Mouse (Mus musculus) heart, postnatal 4 days (tissue): ENCODE data around the gene Map1lc3b. TPM values are rescaled to one million over a fixed set of nuclear protein-coding genes. Genes with fewer than 3 reads are reported as not detected.
A peak's percentile ranks its signal among the peaks of the same experiment; 100 is the strongest.

Experiments used
- DNase-seq: peaks from one replicate; pipeline ENCODE4 v3.0.0; 2021
- total RNA-seq, 2 experiments: library from RNA; stranded (reverse); gene quantifications; 2 replicates each; pipeline ENCODE4 v1.2.3; 2021

Map1lc3b gene
- total RNA-seq = 100 to 1,000 TPM; 130 to 135 TPM

DNA sequence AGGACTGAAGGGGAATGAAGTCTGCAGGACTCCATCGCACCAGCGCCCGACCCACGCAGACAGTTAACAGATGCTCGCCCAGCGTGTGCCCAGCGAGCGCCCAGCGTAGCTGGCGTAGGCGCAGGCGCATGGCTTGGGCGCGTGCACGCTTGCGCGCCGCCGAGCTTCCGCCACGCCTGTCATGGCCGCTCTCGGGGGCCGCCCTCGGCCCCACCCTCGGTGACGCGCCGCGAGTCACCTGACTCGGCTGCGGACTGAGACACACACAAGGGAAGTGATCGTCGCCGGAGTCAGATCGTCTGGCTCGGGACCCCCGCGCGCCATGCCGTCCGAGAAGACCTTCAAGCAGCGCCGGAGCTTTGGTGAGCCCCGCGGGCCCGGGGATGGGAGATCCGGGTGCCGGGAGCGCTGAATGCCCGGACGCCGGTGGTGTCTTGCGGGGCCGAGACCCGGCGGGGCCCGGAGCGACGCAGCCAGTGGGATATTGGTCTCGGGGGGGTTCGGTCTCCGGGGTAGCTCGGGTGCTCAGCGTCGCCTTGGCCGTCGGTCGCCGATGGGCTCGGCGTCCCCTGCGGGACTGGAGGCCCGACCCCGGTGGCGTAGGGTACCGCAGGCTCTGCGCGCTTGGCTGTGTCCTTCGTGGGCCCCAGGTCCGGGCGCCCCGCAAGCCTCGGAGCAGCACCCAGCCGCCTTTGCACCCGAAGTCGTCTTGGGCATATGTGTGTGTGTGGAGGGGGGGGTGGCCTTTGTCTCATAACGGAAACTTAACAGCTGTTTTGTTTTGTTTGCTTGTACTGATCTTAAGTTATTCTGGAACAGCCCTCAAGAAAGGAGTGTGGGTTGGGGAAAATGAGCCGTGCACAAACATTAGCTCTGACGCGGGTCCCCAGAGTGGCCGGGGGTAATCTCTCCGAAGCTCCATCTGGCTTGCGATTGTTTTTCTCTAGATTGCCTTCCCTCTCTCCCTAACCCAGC is at the start of gene Map1lc3b:
Gene Map1lc3b, plus strand, starts transcription at position 159 of the 975 bp plus-strand sequence.
- DNase-seq = peak; percentile 97

- DNase-seq = no peak
Measured at GRCm38 (mm10) chr8:121541862-121542261, 48.3 kb upstream of the Map1lc3b start.

DNA sequence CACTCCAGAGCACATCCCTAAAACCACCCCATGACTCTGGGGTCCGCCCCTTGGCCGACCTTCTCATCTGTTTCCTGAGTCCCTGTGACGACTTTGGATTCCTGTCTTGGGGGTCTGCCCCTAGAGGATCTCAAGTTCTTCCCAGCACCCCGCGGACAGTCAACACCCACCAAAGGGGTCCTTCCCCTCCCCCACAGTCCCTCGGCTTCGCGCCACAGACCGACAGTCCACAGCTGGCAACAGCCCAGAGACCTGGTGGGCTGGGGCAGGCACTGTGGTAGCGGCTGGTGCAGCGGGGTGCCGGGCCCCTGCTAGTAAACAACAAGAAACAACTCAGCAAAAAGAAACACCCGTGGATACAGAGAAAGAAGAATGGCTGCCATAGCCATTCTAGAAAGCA is 47.3 kb upstream of the Map1lc3b start:
- DNase-seq = no peak

DNA sequence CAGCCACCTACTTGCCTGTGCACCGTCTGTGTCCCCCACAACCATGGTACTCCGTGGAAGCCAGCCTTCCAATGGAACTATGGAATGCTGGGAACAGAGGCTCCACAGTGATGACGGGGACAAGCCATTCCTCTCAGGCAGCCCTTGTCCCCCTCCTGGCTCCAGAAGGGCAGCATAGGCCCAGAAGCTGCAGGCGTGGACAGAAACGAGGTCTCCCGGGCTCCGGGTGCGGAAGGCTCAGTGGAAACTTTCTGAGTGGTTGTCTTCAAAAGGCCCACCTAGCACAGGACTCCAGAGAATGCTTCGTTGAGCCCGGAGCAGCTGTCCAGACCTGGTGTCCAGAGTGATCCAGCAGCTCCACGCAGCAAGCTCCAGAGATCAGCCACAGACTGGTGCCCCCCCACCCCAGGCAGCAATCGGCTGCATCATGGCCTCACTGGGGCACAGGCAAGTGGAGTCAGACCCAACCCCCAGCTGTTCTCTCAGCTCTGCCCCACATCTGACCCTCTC is 45.8 kb upstream of the Map1lc3b start, which contains the start of gene 1700018B08Rik:
Gene 1700018B08Rik, minus strand, starts transcription at position 45 of the 510 bp plus-strand sequence.
- DNase-seq = no peak

GRCm38 (mm10) chr8:121544936-121545335 is 45.2 kb upstream of the Map1lc3b start:
- no peak for DNase-seq

DNA sequence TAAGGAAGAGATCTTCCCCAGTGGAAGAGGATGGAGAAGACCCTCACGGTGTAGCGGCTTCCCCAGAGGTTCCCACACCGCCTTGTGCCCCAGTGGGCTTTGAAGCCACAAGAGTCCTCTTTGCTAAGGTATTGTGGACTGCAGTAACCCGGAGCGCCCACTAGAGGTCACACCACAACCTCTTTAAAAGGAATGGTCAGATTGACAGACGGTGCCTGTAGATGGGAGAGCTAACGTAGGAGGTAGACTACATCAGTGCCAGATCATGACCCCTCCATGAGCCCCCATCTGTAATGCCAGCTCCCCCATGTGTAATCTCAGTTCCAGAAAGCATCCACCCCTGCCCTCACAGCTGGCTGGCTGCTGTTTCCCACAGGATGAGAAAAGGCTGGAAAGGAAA is 43.0 kb upstream of the Map1lc3b start:
- DNase-seq = peak; percentile 83

DNA sequence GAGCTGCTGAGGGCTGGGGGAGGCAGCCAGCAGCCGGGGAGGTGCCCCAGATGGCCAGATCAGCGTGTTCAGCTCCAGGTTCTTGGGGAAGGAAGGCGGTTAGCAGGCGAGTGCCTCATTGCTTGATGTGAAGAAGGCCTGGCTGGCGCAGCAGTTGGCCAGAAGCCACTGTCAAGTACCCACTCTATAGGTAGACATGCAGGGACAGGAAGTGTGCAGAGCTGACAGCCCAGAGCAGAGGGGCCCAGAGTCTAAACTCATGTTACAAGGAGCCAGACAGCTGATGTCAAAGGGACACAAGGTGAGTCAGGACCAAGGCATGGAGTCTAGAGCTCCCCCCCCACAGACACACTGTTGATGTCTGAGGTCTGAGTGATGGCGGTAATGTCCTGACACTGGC is 40.1 kb upstream of the Map1lc3b start:
- no peak for DNase-seq

GRCm38 (mm10) chr8:121551065-121551985 is 38.8 kb upstream of the Map1lc3b start:
- DNase-seq = no peak

DNA sequence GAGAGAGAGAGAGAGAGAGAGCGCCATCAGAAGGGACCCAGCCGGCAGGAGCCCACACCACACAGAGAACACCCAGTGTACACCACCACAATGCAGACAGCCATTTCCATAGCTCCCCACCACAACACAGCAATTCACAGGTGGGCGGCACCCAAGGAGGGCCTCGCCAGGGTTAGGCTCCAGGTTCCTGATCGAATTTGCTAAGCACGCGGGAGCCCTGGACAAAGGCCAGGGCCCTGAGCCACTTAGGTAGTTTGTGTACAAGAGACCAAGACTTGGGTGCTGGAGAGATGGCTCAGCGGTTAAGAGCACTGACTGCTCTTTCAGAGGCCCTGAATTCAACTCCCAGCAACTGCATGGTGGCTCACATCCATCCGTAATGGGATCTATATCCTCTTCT is 37.7 kb upstream of the Map1lc3b start:
- DNase-seq = no peak

DNA sequence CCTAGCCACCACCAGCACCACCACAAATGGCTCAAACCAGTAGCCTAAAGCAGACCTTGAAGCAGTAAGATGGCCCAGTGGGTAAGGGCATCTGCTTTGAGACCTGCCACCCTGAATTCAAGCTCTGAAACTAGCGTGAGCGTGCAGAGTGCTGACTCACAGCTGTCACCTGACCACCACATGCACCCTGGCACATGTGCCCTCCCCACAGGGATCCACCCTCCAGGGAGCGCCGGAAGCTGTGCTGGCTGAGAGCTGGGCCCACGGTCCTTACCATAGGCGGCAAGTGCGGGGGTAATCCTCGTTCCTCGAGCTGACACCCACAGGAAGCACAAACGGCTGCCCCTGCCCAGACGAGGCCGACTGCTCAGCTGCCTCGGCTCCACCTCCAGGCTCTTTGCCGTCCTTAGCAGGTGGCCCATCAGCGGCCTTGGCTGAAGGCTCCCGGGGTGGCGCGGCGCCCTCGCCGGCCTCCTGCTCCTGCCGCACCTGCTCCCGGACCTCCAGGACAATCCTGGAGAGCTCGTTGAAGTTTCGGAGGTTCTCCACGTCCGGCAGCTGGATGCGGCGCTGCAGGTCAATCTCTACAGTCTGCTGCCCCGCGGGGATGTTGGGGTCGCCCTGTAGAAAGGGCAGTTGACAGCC is 36.2 kb upstream of the Map1lc3b start:
- no peak for DNase-seq

- no peak for DNase-seq
Measured at GRCm38 (mm10) chr8:121557746-121558145, 32.4 kb upstream of the Map1lc3b start.

GRCm38 (mm10) chr8:121558538-121558937 is 31.6 kb upstream of the Map1lc3b start:
- no peak for DNase-seq

GRCm38 (mm10) chr8:121559801-121560200 is 30.4 kb upstream of the Map1lc3b start:
- DNase-seq = no peak

DNA sequence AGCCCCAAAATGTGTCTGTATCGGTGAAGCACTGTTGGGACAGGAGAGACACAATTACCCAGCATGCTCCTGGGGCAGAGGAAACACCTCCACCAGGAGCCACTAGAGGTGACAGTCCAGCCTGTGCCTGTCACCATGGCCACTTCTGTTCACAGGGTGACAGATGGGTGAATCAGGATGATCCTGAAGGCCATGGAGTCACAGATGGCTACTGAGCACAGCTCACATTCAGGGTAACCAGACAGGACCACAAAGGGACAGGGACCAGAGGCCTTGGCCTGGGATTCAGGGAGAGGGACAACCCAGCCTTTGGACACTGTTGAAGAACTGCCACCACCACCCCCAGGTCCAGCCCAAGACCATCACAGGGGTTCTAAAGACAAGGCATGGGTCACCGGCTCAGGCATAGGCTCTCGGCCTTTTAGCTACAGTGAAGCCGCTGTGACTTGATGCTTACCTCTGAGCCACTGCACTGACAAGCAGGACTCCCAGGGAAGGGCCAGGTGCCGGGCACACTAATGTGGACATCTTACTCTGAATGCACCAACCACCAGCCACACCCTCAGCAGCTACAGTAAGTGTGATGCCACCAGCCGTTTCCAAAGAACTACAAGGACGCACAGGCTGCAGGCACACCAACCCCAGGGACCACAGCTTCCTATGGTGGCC is 29.6 kb upstream of the Map1lc3b start:
- DNase-seq = no peak

GRCm38 (mm10) chr8:121561636-121562345 is 28.4 kb upstream of the Map1lc3b start:
- DNase-seq = peak; percentile 67

GRCm38 (mm10) chr8:121562941-121563351 is 27.2 kb upstream of the Map1lc3b start:
- peak; percentile 75 for DNase-seq

GRCm38 (mm10) chr8:121563701-121564100 is 26.5 kb upstream of the Map1lc3b start:
- DNase-seq = no peak

DNA sequence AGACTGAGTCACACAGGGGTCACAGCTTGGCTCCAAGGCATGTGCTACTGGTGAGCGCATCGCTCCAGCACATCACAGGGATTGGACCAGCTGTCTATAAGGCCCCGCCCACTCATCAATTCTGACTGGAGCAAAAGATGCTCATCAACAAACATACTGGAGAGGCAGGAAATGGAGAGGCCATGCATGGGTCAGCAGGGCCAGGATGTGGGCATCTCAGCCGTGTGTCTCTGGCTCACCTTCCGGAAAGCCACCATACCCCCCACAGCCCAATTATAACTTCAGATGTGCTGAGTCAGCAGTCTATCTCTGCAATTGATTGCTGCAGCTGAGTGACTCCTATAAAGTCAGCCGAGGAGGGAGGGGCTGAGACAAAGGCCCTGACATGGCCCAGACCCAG is 21.8 kb upstream of the Map1lc3b start:
- no peak for DNase-seq

- no peak for DNase-seq
Measured at GRCm38 (mm10) chr8:121570335-121570734, 19.8 kb upstream of the Map1lc3b start.

DNA sequence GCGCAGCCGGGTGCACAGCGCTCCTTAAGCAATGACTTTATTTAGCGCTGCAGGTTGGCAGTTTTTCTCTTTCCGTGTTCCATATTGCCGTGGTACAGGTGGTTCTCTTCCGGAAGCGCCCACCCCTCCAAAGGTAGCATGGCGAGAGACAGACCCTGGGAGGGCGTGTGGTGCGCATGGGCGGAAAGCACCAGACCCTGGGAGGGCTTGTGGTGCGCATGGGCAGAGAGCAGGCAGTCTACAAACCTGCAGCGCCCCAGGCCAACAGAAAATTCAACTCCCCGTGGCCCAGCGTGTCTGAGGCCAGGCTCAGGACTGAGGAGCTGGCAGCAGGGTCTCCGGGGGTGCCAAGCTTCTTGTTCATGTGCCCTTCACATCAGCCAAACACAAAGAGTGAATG is 19.4 kb upstream of the Map1lc3b start:
- DNase-seq = no peak

- no peak for DNase-seq
Measured at GRCm38 (mm10) chr8:121572121-121572520, 18.0 kb upstream of the Map1lc3b start.
